Mouse (Mus musculus) CD4-positive, CD25-positive, alpha-beta regulatory T cell, adult 2 months (primary cell): Measurements from ENCODE around the gene Ccdc124.

Experiments used
- DNase-seq: peaks from one replicate; pipeline ENCODE4 v3.0.0-alpha.2; 2012; ENCODE audit warnings: low read depth, low spot score

Ccdc124 gene

DNA sequence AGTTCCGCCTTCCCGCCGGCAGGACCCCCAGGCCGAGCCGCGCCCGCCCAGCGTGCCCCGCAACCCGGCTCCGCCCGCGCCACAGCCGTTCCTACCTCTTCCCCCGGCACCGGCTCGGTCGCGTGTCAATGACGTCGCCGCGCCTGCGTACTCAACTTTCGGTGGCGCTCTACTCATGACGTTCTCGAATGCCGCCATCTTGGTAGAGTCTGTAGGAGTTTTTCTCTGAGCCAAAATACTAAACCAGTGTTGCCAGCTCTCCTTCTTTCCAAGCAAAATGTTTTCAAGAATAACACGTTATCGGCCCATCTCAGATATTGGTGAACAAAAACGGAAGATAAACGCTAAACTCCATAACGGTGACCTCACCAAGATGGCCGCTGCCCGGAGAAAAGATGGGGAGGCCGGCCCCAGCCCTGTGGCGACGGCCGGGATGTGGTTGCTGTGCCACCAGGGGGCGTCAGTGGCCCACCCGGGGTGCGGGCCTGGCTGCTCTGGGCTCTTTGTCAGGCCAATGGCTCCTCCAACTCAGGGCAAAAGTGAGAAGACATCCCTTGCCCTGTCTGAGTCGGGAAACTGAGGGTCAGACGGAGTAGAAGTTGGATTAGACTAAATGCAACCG lies at the start of gene Ccdc124:
Ccdc124 (minus strand) TSS at position 572 of the 622 bp plus-strand sequence.
- DNase-seq, result peak; percentile 97

DNA sequence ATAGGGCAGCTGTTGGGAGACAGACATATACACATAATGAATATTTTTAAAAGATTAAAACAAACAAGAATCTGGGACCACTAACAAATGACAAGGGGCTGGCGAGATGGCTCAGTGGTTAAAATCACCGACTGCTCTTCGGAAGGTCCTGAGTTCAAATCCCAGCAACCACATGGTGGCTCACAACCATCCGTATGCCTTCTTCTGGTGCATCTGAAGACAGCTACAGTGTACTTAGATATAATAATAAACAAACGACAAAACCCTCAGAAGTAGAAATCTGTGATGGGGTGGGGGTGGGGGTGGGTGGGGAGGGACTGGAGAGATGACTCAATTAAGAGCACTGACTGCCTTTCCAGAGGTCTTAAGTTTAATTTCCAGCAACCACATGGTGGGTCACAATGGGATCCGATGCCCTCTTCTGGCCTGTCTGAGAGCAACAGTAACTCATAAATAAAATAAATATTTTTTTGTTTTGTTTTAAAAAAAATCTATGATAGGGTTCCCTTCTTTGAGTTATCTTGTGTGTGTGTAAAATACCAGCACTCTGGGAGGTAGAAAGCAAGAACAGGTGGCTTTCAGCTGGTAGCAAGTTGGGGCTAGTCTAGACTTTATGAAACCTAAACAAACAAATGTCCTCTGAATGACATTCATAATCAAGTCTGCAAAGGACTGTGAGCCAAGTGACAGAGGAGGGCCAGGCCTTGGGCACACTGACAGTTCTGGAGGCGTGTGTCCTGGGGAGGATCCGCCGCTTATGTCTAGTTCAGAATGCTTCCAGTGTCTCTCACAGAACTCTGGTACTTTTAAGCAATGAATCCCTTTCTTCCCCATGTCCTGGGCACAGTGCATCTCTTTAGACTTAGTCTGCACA lies 46.6 kb upstream of the Ccdc124 start:
- DNase-seq, result no peak

DNA sequence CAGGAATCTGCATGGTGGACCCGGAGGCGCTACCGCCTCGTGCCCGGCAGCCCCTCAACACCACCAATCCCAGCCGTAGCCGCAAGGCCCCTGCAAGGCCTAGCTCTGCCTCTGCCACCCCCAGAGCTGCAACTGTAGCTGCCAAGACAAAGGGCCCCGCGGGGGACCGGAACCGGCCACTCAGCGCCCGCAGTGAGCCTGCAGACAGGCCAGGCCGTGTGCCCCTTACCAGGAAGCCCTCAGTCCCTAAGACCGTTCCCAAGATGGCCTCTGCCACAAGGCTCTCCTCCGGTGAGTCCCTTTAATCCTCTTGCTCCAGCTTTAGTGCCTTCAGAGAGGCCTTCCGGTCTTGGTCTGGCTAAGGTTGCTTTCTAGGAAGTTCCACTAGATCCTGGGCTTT lies 41.0 kb upstream of the Ccdc124 start:
- no peak for DNase-seq

DNA sequence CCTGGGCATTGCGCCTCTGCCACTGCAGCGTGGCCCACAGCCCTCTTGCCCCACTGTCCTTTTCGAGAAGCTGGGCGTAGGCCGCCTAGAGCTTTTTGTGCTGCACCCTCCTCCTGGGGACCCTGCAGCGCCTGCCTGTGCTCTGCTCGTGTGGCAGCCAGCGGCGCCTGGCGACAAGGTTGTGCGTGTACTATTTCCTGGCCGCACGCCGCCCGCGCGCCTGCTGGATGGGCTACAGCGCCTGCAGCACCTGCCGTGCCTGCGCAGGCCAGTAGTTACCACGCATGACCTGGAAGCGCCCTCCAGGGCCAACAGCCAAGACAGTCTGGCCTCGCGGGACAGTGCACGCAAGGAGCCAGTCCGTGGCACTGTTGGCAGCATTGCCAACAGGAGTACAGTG lies 39.8 kb upstream of the Ccdc124 start:
- no peak for DNase-seq

DNA sequence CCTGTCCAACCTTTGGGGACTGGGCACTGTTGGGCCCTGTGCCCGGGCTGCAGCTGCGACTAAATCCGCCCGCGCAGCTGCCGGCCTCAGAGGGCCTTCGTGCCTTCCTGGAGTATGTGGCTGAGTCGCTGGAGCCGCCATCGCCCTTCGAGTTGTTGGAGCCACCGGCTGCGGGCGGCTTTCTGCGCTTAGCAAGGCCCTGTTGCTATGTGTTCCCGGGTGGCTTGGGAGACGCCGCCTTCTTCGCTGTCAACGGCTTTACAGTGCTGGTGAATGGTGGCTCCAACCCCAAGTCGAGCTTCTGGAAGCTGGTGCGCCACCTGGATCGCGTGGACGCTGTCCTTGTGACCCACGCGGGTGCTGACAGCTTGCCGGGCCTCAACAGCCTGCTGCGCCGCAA lies 39.2 kb upstream of the Ccdc124 start:
- no peak for DNase-seq

DNA sequence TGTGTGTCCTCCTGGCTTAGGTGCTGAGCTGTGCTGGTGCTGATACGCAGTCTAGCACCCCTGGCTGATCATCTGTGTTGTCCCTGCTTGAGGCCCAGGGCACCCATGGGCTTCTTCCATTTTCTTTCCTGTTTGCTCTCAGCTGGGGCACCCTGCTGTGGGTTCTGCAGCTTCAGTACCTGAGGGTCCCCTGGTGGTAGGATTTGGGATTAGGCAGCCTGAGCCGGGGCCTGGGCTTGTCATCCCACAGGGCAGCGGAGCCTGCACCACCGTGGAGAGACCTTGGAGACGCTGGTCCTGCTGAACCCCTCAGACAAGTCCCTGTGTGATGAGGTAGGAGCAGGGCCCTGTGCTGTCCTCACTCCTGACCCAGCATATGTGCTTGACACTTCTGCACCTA lies 37.9 kb upstream of the Ccdc124 start:
- peak; percentile 28 for DNase-seq

DNA sequence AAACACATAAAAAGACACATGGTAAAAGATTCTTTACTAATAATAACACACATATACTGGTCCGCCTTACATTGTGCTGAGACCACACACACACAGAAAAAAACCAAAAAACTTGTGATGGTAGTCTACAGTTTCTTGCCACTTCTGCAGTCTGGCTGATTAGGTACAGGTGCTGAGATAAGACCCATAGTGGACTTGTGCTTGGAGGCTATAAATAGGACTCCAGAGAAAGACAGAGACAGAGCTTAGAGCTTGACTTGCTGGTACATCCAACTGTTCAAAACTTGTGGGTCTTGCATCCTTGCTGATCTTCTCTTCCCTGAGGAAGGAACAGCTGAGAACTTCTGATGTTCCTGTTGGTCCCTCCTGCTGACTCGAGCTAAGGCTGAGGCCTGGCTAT lies 33.8 kb upstream of the Ccdc124 start:
- no peak for DNase-seq

DNA sequence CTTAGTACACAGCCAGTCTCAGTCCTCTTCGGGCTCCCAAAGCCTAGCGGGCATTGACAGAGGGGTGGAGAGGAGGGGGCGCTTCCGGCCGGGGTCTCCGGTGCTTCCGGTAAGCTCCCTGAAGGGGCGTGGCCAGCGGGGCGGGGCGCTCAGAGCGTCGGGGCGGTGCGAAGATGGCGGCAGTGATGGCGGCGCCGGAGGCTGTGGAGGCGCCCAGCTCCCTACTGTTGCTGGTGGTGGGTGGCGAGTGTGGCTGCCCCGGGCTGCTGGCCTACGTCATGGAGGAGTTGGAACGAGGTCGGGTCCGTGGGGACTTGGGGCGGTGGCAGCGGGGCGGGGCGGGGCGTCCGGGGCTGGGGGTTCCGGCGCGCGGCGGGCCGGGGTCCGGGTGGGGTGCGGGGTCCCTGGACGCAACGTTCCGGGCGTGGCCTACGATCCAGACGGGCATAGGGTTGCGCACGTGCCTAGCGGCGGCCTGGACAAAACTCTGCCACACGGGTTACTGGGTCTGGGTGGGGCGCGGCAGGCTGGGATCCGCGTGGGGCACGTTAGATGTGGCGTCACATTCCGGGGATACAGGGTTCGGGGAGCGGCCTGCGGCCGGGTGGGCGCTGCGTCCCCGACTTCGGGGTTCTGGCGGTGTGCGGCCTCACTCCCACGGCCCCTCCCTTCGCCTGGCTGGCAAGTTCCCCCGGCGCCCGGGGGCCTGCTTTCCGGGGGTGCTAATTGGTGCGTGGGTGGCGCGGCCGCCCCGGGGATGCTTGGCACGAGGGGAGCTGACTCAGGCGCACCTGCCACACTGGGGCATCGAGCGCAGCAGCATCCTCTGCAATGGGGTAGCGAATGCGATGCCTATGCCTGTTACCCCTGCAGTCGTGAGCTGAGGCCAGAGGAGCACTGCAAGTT lies 32.3 kb upstream of the Ccdc124 start, which contains the start of gene Map1s:
Map1s (plus strand) TSS at position 102 of the 906 bp plus-strand sequence.
- peak; percentile 92 for DNase-seq

DNA sequence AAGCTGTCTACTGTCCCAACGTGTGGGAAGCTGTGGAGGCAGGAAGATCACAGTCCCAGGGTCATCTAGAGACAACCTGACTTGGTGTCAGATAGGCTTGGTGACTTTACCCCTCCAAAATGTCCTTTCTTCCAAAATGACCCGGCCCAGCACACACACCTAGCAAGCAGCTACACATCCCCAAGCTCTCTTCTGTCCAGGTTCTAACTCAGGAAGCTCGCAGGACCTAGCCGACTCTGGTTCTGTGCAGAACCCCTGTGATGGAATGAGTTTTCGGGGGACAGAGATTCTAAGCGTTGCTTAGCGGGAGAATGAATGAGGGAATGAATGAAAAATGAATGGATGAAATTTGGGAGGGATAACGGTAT lies 31.7 kb upstream of the Ccdc124 start:
- DNase-seq, result no peak

DNA sequence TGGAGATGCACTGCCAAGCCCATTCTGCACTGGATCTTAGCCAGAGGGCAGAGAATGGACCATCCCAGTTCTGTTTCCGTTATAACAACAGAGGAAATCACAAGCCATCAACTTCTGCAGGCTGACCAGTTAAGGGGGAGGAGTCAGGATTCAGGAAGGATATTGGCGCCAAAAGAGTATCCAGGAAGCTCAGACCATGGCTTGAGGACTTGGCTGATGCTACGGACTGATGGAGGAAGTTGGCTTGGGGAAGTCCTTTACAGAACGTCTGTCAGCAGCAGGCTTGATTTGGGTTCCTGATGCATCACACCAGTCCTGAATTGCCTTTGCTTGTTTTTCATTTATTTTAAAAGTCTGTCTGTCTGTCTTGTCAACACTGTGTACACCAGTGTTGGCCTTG lies 30.8 kb upstream of the Ccdc124 start:
- DNase-seq, result no peak

DNA sequence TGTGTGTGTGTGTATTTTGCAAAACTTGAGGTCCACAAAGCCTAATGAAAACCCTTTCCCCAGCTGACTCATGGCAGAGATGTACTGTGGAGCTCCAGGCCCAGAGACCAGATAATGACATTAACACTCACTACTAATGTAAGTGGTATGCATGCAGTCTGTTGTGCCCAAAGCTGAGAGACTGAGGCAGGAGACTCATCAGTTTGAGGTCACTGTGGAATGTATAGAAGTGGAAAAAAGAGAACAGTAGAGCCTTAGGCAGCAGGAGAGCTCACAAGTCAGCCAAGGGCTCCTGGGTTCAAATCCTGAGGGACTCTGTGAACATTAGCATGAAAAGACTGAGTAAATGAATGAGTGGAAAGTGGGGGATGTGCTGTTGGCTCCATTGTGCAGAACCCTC lies 29.8 kb upstream of the Ccdc124 start:
- no peak for DNase-seq

DNA sequence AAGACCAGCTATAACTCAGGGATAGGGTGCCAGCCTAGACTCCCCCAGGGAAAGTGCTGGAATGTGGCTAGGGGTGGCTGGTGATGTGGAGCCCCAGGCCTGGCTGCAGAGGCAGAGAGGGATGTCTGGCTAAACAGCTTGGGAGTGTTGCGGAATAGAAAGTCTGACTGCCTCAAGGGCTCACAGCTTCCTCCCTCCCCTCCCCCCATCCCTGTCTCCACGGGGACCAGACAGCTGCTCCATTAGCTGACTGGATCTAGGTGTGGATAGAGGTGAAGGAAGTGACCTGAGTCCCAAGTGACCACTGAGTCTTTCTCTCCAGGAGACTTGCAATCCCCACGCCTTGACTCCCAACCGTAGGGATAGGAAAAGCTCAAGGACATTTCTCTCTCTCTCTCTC lies 29.4 kb upstream of the Ccdc124 start:
- DNase-seq, result no peak

DNA sequence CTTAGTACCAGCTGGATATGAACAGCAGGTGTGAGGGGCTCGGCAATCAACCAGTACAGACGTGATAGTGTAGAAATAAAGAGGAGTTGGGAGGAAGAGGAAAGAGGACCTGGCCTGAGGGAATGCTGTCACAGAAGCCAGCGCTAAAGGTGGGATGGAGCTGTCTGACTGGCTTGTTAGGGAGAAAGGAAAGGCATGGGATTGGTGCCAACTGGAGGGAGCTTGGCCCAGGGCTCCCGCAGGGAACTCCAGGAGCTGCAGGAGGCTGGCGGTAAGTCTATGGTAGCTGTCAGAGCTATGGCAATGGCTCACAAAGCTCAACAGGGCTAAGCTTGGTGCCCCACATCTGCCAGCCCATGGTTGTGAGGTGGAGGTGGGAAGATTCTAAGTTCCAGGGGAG lies 28.5 kb upstream of the Ccdc124 start:
- DNase-seq, result no peak

DNA sequence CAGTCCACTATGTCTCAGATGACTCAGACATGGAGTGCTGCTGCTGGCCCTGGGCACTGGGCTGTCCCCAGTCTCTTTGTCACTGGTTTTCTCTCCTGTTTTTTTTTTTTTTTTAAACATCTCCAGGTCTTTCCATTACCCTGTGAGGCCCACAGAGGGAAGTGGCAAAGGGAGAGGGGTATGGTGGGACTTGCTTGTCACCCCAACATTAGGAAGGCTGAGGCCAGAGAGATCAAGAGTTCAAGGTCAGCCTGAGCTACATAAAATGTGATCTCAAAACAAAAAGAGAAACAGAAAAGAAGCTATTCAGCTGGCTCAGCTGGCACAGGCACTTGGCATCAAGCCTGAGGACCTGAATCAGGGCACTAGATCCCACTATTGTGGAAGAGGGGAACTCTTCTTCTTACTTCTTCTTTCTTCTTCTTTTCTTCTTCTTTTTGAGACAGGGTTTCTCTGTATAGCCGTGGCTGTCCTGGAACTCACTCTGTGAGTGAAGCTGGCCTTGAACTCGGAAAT lies 27.2 kb upstream of the Ccdc124 start:
- DNase-seq, result no peak

DNA sequence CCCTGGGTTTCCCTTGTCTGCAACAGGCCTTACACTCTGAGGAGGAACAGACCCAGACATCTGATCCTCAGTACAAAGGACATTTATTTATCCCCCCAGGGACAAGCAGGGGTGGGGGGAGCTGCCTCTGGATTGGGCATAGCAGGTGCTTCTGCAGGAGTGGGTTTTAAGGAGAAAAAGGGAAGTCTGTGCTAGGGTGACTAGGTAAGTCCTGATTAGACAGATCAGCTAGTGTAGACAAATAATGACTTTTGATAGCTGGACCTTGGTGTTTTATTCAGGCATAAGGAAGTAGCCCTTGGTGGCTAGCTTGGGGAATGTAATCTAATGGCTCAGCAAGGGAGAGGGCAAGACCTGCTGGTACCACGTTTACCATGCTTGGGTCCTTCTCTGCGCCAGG lies 25.5 kb upstream of the Ccdc124 start:
- no peak for DNase-seq

DNA sequence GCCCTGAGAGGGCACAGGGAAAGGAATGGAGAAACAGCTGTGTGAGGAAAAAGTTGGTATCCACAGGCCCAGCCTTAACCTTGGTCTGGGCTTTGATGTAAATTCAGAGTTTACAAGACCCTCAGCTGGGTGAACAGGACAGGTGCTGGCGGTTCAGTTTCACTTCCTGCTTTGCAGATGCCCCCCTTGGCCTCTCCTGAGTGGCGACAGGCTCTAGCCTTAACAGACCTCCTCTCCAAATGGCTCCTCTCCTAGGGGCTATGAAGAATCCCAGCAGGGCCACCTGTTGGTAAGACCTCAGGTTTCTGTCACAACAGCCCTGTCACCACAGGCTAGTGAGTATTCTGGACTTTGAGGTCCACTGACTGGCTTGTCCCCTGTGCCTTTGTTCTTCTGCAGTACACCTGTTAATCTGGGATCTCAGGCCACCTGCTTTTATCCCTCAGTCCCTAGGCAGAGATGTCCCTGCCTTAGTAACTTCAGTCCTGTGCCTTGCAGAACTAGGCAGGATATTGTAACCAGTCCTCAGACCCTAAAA lies 25.0 kb upstream of the Ccdc124 start:
- DNase-seq, result no peak

DNA sequence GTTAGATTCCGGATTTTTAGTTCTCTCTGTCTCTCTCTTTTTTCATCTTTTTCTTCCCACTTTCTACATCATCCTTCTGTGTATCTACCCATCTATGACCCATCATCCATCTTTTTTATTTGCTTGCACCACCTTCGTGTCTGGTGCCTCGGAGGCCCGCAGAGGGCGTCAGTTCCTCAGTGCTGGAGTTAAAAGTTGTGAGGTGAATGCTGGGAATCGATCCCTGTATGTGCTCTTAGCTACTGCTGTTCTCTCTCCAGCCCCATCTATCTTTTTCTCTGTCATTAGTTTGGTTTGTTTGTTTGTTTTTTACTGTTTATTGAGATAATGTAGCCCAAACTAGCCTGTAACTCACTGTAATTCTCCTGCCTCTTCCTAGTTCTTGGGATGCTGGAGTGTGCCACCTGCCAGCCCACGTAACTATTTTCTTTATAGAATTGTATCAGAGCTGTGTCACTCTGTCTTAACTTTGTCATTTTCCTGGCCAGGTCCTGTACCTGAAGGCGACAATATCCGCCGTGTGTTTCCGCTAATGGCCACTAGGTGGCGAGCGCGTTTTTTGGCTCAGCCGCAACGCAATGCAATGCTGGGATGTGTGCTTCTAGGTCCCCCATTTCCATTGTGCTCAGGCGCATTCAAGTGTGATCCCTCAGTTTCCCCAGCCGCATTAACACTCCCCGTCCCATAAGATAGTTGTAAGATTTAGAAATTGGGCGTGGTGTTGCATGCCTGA lies 24.1 kb upstream of the Ccdc124 start:
- DNase-seq, result peak; percentile 92

DNA sequence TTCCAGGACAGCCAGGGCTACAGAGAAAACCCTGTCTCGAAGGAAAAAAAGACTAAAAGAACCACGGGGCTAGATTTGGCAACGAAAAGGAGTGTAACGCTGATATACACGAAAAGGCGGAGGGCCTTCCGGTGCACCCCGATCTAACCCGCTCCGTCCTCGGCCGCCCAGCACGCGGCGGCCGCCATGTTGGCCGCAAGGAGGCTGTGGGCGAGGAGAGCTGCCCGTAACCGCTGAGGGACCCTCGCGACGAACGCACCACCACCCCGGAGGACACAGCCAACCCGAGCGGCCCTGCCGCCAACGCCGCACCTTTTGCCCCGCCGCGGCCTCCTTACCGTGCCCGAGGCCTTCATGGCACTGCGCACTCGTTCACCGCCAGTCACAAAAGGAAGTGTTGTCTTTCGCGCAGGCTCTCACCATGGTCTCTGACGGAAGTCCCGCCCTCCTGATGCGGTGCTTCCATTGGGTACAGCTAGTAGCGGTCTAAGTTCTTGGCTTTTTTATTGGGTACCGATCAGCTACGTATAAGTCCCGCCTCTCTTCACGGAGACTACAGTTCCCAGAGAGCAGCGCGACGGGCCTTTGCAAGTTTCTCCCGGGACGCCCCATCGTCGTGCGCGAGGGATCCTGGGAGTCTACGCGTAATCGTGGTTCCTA lies 23.4 kb upstream of the Ccdc124 start, which contains the start of gene Rpl18a:
Rpl18a (minus strand) TSS at position 392 of the 660 bp plus-strand sequence.
- peak; percentile 98 for DNase-seq

DNA sequence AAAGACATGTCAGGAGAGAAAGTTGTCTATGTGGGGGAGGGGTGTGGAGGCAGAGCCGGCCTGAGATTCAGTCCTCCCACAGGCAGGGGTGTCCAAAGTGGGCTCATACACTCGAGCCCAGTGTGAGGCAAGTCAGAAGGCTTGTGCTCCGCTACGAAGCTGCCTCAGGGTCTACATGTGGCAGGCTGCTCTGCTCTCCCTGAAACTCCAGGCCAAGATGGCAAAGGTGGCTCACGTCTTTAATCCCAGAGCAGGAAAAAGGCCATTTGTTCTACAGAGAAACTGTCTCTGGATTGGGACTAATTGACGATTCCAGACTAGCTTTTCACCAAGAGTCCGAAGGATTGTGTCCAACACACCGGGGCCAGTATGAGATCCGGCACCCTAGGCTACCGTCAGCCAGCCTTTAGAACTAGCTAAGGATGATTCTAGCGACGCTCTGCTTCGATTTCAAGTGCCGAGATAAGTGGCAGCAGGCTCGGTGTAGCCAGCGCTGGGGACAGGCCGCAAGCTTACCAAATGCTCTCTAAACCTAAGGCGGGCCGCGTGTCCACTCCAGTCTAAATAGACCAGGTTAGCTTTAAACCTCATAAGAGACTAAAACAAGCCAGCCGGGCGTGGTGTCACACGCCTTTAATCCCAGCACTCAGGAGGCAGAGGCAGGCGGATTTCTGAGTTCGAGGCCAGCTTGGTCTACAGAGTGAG lies 22.7 kb upstream of the Ccdc124 start:
- DNase-seq, result no peak
